Mouse (Mus musculus) forebrain, embryonic 11.5 days (tissue): Measurements from ENCODE around the gene Dmkn. TPM values are rescaled to one million over a fixed set of nuclear protein-coding genes. Genes with fewer than 3 reads are reported as not detected.

ENCODE experiments used
- ATAC-seq: fragments of 200-750 bp; cut with Nextera tagmentation; replicated peaks from 2 replicates; pipeline ENCODE4 v1.8.0; 2017; ENCODE audit warnings: moderate TSS enrichment; ENCODE audit not compliant: low FRiP score
- DNase-seq: peaks from one replicate; pipeline ENCODE4 v3.0.0-alpha.2; 2017; ENCODE audit warnings: low spot score
- H3K27ac ChIP-seq: fragments of 300-500 bp; sonication (generic); 2 replicates; pipeline ENCODE4 v1.5.1; 2014; ENCODE audit warnings: low read depth, low read length
- H3K27me3 ChIP-seq: fragments of 300-500 bp; sonication (generic); 2 replicates; pipeline ENCODE4 v1.6.1; 2014; ENCODE audit warnings: mild to moderate bottlenecking, low read length, mixed read lengths; ENCODE audit not compliant: control insufficient read depth, insufficient read depth
- H3K36me3 ChIP-seq: fragments of 300-500 bp; sonication (generic); 2 replicates; pipeline ENCODE4 v1.6.1; 2014; ENCODE audit warnings: mild to moderate bottlenecking, low read length, moderate library complexity, mixed read lengths; ENCODE audit not compliant: control insufficient read depth, insufficient read depth
- H3K4me1 ChIP-seq: fragments of 300-500 bp; sonication (generic); replicated peaks from 2 replicates; pipeline ENCODE4 v1.6.1; 2014; ENCODE audit warnings: low read length, mixed read lengths; ENCODE audit not compliant: control insufficient read depth, insufficient read depth
- H3K4me2 ChIP-seq: fragments of 300-500 bp; sonication (generic); 2 replicates; pipeline ENCODE4 v1.6.1; 2014; ENCODE audit warnings: low read depth, mild to moderate bottlenecking, low read length, moderate library complexity, mixed read lengths; ENCODE audit not compliant: severe bottlenecking
- H3K4me3 ChIP-seq: fragments of 300-500 bp; sonication (generic); 2 replicates; pipeline ENCODE4 v1.5.1; 2014; ENCODE audit warnings: low read depth, low read length
- H3K9ac ChIP-seq: fragments of 300-500 bp; sonication (generic); 2 replicates; pipeline ENCODE4 v1.6.1; 2014; ENCODE audit warnings: low read length
- H3K9me3 ChIP-seq: fragments of 300-500 bp; sonication (generic); 2 replicates; pipeline ENCODE4 v1.6.1; 2016; ENCODE audit warnings: low read length, mixed read lengths; ENCODE audit not compliant: control insufficient read depth
- WGBS: fragments of 180-500 bp; shearing (Covaris S2); extraction: QIAGEN DNeasy Blood & Tissue Kit; methylation state at CpG from one replicate; pipeline ENCODE4 v1.1.7; 2014; 5-methylcytosine and 5-hydroxymethylcytosine counted together
- polyA plus RNA-seq: library from polyadenylated mRNA; unstranded; fragments of >200 nt; fragmentation: Nextera tagmentation; extraction: Ambion mirVana; gene quantifications from 2 replicates; pipeline ENCODE4 v1.2.1, GENCODE M21; 2014

Gene Dmkn
- polyA plus RNA-seq = not detected in 2 replicates

DNA sequence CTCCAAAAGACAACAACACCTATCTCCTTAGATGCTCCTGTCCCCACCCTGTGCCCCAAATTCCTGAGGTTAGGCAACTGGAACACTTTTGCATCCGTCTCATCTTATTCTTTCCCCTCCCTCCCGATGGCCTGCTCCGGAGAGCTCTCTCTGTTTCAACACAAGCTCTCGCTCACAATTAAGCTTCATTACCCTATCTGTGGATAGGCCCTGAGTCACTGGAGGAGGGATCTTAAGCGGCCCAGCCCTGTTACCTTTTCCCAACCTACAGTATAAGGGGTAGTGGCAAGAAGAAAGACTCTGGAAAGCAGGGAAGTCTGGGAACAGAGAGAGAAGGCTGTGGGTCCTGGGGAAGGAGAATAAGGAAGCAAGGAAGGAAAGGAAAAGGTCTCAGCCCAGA is at the start of gene Dmkn:
TSS of gene Dmkn (plus strand) at position 301 of the 400 bp plus-strand sequence.
- no peaks in the 10 kb centered on the region for H3K4me1 ChIP-seq
- 44% methylated on average over 5 of the region's 5 CpGs for WGBS
- no peak within 1 kb of the TSS for H3K4me2 ChIP-seq
- no peak within 1 kb of the TSS for H3K9ac ChIP-seq
- DNase-seq (no peak), ATAC-seq (no peak)
- no peaks in the 10 kb centered on the region for H3K36me3 ChIP-seq
- no peak within 1 kb of the TSS for H3K27ac ChIP-seq
- no peak within 1 kb of the TSS for H3K4me3 ChIP-seq
- H3K9me3 ChIP-seq = no peaks in the 10 kb centered on the region
- H3K27me3 ChIP-seq = no peaks in the 10 kb centered on the region

DNA sequence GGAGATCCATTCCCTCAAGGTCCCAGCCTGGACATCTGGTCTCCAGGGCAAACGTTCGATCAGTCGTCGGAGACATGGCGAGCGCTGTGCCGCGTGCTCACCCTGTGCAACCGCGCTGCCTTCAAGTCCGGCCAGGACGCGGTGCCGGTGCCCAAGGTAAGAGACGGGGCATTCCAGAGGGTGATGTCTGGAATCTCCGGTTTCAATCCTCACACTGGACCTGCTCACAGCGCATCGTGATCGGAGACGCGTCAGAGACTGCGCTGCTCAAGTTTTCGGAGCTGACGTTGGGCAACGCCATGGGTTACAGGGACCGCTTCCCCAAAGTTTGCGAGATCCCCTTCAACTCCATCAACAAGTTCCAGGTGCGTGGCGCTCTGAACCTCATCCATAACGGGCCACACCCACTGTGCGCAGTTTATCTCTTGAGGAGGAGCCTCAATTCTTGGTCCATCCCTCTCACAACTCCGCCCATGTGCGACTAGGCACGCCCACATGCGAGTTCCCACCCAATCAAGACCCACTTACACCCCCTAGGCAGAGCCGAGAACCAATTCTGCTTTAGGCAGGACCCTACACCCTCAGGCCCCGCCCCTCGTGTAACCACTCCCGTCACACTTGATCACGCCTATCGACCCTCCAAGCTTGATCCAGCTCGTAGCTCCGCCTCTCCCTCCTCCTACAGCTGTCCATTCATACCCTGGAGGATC is 46.4 kb upstream of the Dmkn start:
- WGBS = 1% methylated on average over 43 of the region's 43 CpGs
- peak; percentile 97 for ATAC-seq
- Histone ChIP-seq H3K4me2 (peak overlapping the region; percentile 63), H3K27ac (no peak overlapping the region), H3K27me3 (peaks cover 4% of the 10 kb centered on the region), H3K4me1 (peaks cover 3% of the 10 kb centered on the region; the same call in 1 of the 2 replicates), H3K9me3 (no peaks in the 10 kb centered on the region), H3K9ac (peak overlapping the region; percentile 12), H3K4me3 (peak overlapping the region; percentile 29), H3K36me3 (no peaks in the 10 kb centered on the region)
- peak; percentile 92 for DNase-seq

DNA sequence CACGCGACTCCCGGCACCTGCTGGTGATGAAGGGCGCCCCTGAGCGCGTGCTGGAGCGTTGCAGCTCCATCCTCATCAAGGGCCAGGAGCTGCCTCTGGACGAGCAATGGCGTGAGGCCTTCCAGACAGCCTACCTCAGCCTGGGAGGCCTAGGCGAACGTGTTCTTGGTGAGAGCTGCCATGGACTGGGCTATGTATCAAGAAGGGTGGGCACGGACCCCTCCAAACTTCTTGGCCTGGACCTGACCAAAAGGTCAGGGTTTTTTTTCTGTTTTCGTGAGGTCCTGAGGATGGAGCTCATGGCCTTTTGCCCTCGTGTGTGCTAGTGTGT is 45.9 kb upstream of the Dmkn start:
- H3K27ac ChIP-seq = no peak overlapping the region
- peak overlapping the region; percentile 1; the same call in 1 of the 2 replicates for H3K9ac ChIP-seq
- peak overlapping the region; percentile 29 for H3K4me3 ChIP-seq
- peak overlapping the region; percentile 63 for H3K4me2 ChIP-seq
- ATAC-seq (no peak; the same call in 1 of the 2 replicates), DNase-seq (no peak)
- H3K36me3 ChIP-seq = no peaks in the 10 kb centered on the region
- no peaks in the 10 kb centered on the region for H3K9me3 ChIP-seq
- peaks cover 4% of the 10 kb centered on the region for H3K27me3 ChIP-seq
- WGBS = 5% methylated on average over 14 of the region's 14 CpGs
- peaks cover 3% of the 10 kb centered on the region; the same call in 1 of the 2 replicates for H3K4me1 ChIP-seq

DNA sequence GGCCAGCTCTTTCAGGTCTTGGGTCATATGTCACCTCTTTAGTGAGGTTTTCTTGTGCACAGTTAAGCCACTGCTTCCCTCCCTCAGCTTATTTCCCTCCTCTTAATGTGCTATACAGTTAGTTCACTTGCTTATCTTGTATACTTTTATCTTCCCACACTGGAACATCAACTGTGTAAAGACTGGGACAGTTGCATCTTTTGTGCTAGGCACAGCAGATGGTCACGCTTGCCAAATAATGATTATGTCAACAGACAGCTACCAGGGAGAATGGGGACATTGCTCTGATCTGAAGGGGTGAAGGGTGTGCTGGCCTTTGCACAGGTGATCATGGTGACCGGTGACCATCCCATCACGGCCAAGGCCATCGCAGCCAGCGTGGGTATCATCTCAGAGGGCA is 43.9 kb upstream of the Dmkn start:
- H3K27me3 ChIP-seq = peaks cover 4% of the 10 kb centered on the region
- no peaks in the 10 kb centered on the region for H3K9me3 ChIP-seq
- no peak overlapping the region for H3K9ac ChIP-seq
- H3K27ac ChIP-seq = no peak overlapping the region
- 94% methylated on average over 5 of the region's 5 CpGs for WGBS
- DNase-seq (no peak), ATAC-seq (no peak)
- H3K4me2 ChIP-seq = no peak overlapping the region
- H3K4me1 ChIP-seq = peaks cover 3% of the 10 kb centered on the region; the same call in 1 of the 2 replicates
- no peak overlapping the region for H3K4me3 ChIP-seq
- H3K36me3 ChIP-seq = no peaks in the 10 kb centered on the region

DNA sequence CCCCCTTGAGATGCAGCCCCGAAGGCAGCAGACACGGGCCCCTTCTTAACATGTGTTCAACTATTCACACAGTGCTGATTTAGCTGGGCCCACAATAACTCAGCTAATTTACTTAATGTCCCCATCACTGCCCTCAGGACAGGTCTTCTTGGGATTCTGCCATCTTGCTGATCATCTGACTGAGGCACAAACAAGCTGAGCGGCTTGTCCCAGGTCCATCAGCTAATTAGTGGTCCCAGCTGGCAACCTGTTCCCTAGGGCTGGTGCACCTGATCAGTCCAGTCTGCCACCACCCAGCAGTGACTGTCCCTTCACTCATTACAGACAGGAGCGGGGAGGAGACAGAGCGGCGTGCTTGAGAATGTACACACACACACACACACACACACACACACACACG is 42.3 kb upstream of the Dmkn start:
- Histone ChIP-seq H3K27ac (no peak overlapping the region), H3K4me2 (no peak overlapping the region), H3K9me3 (no peaks in the 10 kb centered on the region), H3K36me3 (no peaks in the 10 kb centered on the region), H3K4me3 (no peak overlapping the region), H3K27me3 (peaks cover 3% of the 10 kb centered on the region), H3K9ac (no peak overlapping the region), H3K4me1 (peaks cover 3% of the 10 kb centered on the region; the same call in 1 of the 2 replicates)
- DNase-seq (no peak), ATAC-seq (no peak)
- WGBS = 86% methylated on average over 7 of the region's 7 CpGs

DNA sequence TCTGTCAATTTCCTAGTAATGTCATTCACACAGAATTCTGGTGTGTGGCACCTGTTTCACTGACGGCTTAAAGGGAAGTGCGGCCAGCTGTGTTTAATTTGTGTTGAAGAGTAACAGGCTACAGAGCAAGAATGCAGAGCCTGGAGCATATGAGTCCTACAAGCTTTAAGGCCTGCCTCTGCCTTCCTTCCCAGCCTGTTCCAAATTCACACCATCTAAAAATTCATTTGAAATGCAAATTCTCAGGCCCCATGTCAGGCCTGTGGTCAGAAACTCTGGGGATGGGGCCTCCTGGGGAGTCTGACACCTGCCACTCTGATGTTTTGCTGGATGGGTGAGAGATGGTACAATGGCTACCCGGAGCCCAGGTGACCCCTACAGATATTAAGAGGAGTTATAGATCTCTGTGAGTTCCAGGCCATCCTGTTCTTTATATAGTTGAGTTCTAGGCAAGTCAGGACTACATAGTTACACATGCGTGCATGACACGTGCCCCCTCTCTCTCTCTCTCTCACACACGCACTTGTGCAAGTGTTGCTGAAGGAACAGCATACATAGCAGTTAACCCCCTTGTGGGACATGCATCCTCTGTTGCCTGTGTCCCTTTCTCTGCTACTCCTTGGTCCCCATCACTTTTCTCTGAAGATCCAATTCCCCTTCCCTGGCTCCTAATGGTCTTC is 40.1 kb upstream of the Dmkn start:
- whole genome bisulfite sequencing = 78% methylated on average over 6 of the region's 6 CpGs
- DNase-seq (no peak), ATAC-seq (no peak)
- no peaks in the 10 kb centered on the region for H3K27me3 ChIP-seq
- no peak overlapping the region for H3K27ac ChIP-seq
- H3K9me3 ChIP-seq = no peaks in the 10 kb centered on the region
- no peak overlapping the region for H3K9ac ChIP-seq
- H3K4me1 ChIP-seq = peaks cover 2% of the 10 kb centered on the region; the same call in 1 of the 2 replicates
- H3K36me3 ChIP-seq = no peaks in the 10 kb centered on the region
- no peak overlapping the region for H3K4me2 ChIP-seq
- no peak overlapping the region for H3K4me3 ChIP-seq

DNA sequence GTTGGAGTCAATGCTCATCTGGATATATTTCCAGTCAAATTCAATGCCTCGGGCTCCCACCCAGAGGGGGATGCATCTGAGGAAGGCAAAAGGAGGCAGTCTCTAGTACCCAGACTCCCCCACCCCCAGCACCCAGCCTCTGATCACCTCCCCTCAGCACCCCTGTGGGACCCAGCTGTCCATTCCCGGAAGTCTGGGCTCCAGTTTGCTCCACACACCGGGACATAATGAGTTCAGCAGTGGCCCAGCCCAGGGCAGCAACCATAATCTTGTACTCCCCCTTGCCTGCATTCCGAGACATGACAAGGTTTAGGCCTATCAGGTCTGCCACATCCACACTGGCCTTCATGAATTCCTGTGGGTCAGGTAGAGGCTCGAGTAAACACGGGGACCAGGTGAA is 35.3 kb upstream of the Dmkn start:
- Histone ChIP-seq H3K9me3 (no peaks in the 10 kb centered on the region), H3K4me1 (peaks cover 8% of the 10 kb centered on the region), H3K4me3 (peak overlapping the region; percentile 75; the same call in 1 of the 2 replicates), H3K27ac (no peak overlapping the region), H3K36me3 (no peaks in the 10 kb centered on the region), H3K9ac (peak overlapping the region; percentile 86; the same call in 1 of the 2 replicates), H3K4me2 (peak overlapping the region; percentile 88), H3K27me3 (no peaks in the 10 kb centered on the region)
- 87% methylated on average over 6 of the region's 6 CpGs for WGBS
- DNase-seq (no peak), ATAC-seq (no peak)

DNA sequence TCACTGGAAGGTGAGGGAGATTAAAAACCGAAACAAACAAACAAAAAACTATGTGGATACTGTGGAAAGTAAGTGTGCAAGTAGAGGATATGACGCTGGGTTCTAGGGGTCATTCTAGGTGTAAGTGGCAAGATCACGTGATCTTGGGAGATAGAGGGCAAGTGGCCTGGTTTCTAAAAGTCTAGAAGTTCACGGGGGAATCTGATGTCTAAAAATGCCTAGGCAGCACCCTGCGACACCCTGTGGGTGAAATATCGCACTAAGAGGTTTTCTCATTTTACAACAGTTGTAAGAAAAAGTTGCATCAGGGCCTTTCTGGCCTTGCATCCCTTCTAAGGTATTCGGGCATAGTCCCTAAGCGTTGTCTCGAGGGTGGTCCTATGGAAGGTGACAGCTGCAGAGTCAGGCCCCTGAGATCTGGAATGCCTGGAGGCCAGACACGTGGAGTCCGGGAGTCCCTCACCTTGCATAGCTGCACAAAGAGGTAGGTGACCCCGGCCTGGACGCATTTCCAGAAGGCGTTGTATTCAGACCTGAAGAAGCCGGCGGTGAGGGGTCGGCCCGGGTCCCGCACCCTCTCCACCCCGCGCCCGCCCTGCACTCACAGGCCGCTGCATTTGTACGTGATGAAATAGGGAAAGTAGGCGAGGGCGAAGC is 34.7 kb upstream of the Dmkn start:
- H3K27ac ChIP-seq = no peak overlapping the region
- H3K9ac ChIP-seq = peak overlapping the region; percentile 86
- 7% methylated on average over 26 of the region's 26 CpGs for WGBS
- peaks cover 8% of the 10 kb centered on the region for H3K4me1 ChIP-seq
- H3K27me3 ChIP-seq = no peaks in the 10 kb centered on the region
- H3K36me3 ChIP-seq = no peaks in the 10 kb centered on the region; the same call in 1 of the 2 replicates
- H3K4me2 ChIP-seq = peak overlapping the region; percentile 88
- H3K4me3 ChIP-seq = peak overlapping the region; percentile 75
- H3K9me3 ChIP-seq = no peaks in the 10 kb centered on the region
- ATAC-seq (peak; percentile 63), DNase-seq (no peak)
